Mouse (Mus musculus) 3134 (cell line): ENCODE data around the gene Rnf181.

Experiments used
- DNase-seq: peaks from one replicate; pipeline ENCODE4 v3.0.0-alpha.2; 2011; ENCODE audit warnings: low spot score; ENCODE audit not compliant: insufficient read length; ENCODE audit errors: extremely low read depth

The Rnf181 gene

GRCm38 (mm10) chr6:72362132-72363028, 4.4 kb downstream of the Rnf181 start:
- DNase-seq = peak; percentile 86

GRCm38 (mm10) chr6:72361121-72361551, 5.6 kb downstream of the Rnf181 start:
- no peak for DNase-seq

- no peak for DNase-seq
These were observed 6.2 kb downstream of the Rnf181 start for GRCm38 (mm10) chr6:72360599-72360935.

DNA sequence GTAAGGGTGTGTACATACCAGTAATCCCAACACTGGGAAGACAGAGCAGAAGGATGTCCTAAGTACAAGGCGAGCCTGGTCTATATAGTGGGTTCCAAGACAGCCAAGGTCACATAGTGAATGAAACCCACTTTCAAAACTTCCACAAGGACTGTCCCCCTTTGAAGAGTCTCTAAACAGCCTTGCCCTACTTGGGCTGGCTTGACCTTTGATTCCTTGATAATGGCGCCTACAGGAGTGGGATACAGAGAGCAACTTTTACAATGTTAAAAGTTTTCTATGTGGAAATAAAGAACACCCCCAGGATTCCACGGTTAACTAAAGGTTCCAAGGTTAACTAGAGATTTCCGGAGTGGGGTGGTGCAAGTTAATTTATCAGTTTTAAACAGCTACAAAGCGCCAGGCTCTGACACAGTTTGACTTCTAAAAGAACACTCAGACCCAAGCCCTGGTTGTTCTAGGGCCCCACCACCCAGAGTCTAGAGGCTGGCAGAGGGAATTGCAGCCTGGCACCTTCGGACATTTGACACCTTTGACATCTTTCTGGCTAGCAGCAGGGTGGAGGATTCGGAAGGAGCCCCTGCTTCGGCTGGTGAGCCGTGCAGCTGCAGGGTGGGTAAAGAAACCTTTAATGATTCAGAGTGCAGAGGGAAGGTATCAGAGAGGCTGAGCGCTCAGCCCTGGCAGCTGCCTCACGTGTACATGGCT, 6.7 kb downstream of the Rnf181 start:
- DNase-seq = no peak

DNA sequence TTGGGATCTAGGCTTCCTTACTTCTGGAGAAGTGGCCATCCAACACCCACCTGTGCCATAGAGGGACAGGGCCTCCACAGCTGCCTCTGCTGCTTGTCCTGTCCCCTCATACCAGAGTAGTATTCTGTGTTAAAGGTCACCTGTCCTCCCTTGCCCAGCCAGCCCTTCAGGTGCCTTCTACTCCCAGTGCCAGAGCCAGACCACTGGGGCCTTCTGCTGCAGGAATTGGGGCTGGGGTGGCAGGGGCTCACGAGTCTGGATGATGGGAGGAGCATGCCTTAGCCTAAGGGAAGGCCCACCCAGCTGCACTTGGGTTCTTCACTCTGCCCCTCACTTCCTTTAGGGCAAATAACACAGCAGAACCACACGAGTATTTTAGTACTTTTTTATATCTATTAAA, 7.4 kb downstream of the Rnf181 start:
- no peak for DNase-seq

DNA sequence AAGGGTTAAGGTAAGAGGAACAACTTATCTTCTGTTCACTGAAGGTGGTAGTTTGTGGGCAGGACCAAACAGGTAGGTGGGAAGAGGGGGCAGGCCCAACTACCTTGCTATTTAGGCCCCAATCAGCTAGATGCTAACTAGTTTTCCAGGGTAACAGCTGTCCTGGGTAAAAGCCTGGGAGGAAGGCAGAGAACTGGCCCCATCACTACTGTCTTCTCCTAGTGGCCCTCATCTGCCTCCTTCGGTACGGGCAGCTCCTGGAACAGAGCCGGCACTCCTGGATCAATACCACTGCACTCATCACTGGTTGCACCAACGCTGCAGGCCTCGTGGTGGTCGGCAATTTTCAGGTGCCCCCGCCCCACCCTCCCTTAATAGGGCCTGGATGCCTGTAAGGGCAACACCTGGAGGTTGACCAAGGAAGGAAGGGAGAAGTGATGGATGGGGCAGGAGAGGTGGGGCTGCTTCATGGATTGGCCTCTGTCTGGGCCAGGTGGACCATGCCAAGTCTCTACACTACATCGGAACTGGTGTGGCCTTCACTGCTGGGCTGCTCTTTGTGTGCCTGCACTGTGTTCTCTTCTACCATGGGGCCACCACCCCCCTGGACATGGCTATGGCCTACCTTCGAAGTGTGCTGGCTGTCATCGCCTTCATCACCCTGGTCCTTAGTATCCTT, 8.5 kb downstream of the Rnf181 start:
- DNase-seq = no peak

GRCm38 (mm10) chr6:72357164-72358079, 9.3 kb downstream of the Rnf181 start:
- no peak for DNase-seq

GRCm38 (mm10) chr6:72356001-72356532, 10.7 kb downstream of the Rnf181 start:
- DNase-seq = no peak

DNA sequence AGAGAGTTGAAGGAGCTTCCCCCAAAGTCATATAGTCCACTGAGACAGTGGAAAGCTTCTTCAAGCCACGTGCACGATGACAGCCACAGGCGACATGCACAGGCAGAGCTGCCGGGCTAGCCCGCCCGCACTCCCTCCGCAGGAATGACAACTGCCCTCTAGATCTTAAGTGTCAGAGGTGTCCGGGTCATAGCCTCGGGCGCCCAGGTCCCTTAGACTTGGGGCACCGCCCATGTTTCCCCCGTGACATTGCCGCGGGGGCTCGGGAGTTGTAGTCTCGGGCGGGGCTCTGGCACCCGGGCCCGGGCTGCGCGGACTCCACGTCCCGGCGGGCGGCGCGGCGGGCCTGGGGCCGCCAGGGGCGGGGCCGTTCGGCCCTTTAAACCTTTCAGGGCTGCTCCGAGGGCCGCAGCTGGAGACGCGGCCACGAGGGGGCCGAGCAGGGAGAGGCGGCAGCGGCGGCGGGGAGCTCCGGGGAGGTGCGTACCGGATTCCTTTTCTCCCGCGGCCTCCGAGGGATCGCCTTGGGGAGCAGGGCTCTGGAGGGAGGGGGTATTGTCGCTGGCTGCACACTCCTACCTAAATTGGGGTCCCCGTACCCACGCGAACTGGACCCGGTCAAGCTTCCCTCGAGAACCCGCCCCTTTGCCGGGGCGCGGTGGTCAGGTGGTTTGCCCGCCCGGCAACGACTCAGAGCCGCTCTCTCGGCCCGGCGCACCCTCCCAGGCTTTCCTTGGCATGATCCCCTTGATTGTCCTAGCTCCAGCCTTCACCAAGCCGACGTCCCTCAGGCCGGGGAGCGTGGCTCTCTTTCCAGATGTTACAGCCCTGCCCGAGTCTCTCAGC, 11.5 kb downstream of the Rnf181 start, which contains the start of gene Tmem150a:
Gene Tmem150a (plus strand): TSS at position 382 of the 846 bp plus-strand sequence.
- peak; percentile 85 for DNase-seq

GRCm38 (mm10) chr6:72354025-72354424, 12.7 kb downstream of the Rnf181 start:
- no peak for DNase-seq

- DNase-seq = no peak
These were observed 13.9 kb downstream of the Rnf181 start for GRCm38 (mm10) chr6:72352636-72353405.

DNA sequence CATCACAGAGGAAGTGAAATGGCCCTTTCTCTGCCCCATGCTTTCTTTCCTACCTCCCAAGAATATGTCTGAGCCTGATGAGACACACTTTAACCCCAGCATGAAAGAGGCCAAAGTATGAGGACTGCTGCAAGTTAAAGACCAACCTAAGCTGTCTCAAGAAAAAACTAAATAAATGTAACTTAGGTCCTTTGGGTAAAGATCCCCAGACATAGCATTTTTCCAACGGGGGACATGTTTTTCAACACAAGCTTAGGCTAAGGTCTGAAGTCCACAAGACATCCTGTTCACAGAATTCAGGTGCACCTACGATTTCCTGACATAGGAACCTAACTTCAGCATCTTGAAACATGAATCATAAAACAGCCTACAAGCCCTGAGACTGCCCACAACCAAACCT, 16.5 kb downstream of the Rnf181 start:
- no peak for DNase-seq

GRCm38 (mm10) chr6:72348411-72348810, 18.3 kb downstream of the Rnf181 start:
- no peak for DNase-seq

DNA sequence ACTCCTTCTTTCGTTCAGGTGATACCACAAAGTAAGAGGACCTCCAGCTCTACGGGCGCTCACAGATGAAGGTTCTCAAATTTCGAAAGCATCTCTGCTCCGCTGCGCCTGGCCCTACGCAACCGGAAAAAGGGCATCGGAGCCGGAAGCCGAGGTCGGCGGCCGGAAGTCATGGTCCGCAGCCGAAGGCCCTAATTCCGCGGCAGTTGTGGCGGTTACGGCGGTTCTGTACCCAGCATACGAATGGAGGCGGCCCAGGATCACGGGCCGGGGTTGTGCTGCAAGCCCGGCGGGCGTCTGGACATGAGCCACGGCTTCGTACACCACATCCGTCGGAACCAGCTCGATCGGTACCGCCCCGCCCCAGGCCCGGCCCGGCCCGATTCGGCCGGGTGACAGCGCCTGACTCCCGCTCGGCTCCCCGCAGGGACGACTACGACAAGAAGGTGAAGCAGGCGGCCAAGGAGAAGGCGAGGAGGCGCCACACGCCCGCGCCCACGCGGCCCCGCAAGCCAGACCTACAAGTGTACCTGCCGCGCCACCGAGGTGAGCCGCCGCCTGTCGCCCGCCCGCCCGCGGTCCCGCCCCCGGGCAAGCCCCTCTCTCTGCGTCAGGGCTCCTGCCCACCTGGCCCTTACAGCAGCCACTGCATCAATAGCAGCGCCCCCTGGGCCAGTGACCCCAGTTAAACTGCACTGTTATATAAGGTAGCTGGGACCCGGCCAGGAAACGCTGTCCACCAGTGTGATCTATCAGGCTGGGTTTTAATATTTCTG, 19.4 kb downstream of the Rnf181 start, which contains the start of gene 0610030E20Rik:
Gene 0610030E20Rik (plus strand): TSS at position 152 of the 776 bp plus-strand sequence.
- DNase-seq = peak; percentile 75

GRCm38 (mm10) chr6:72346261-72346660, 20.5 kb downstream of the Rnf181 start:
- DNase-seq = no peak

GRCm38 (mm10) chr6:72345633-72346032, 21.1 kb downstream of the Rnf181 start:
- no peak for DNase-seq

DNA sequence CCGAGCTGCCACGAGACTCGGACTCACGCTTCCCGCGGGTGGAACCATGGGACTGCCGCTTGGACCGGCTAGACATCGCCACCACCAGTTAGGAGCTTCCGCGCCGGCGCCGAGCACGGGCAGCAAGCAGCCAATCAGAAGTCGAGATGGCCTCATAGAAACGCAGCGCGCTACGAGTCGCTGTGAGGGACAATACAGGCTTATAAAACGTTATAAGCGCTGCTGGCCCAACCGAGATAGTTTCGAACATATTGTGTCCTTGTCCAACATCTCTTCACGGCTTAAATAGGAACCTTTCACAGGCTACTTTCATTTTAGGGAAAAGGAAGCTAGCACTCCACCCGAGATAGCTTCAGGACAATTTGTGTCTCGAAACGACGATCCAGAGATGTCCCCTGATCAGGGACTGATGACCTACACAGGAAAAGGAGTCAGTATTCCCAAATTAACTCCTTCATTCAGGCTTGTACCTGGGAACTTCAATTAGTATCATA, 21.6 kb downstream of the Rnf181 start, which contains the start of gene Usp39:
Gene Usp39 (minus strand): TSS at position 111 of the 494 bp plus-strand sequence.
- peak; percentile 87 for DNase-seq
